Mouse (Mus musculus): ENCODE results near the gene Cmss1. TPM values are rescaled to one million over a fixed set of nuclear protein-coding genes. Genes with fewer than 3 reads are reported as not detected.
A peak's percentile ranks its signal among the peaks of the same experiment; 100 is the strongest.

The Cmss1 gene
- polyA plus RNA-seq (2015; fragmentation: Nextera tagmentation; extraction: Ambion mirVana), result 43.2 and 48.3 TPM in 2 replicates

DNA sequence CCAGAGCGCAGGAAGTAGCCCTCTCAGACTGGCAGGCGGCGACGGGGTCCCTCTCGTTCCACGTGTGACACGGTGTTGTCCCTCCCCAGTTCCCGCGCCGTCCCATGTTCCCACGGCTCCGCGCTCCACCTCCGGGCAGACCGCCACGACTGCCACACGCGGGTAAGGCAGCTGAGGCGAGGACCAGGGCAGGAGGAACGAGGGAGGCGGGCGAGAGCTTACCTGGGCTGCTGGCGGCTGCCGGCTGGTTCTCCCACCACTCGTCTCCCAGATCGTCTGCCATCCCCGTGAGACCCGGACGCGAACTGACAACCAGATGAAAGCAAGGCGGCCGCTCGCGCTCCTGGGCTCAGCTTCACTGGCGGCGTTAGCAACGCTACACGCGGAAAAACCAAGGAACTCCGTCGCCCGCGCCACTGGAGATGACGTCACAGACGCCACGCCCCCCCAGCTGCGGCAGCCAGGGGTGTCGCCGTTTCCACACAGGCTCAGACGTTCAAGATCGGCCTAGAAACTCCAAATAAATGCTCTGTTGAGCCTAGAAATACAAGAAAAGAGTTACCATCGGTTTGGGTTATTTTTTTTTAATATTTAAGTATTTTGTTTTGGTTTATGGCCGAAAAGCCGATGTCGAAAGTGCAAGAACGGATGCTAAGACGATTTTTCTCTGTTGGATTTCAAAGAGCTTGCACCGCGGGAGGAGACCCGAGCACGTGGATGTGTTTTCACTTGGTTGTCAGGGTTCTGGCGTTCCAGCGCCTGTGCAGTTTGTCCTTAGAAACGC, at the start of gene Cmss1:
Gene Cmss1 (minus strand): TSS at position 421 of the 784 bp plus-strand sequence.
- H3K27ac ChIP-seq (replicated peaks), result peak within 1 kb of the TSS; percentile 82
- peak within 1 kb of the TSS; percentile 70 for H3K4me2 ChIP-seq (replicated peaks)
- H3K9ac ChIP-seq, result peak within 1 kb of the TSS; percentile 36
- no peaks in the 10 kb centered on the region for H3K9me3 ChIP-seq (replicated peaks)
- peak within 1 kb of the TSS; percentile 72 for H3K4me3 ChIP-seq (replicated peaks)
- WGBS, result under 1% methylated on average over 64 of the region's 64 CpGs
- peak; percentile 75; the same call in 1 of the 2 replicates for ATAC-seq (ENCODE audit: insufficient number of reproducible peaks, low FRiP score, low TSS enrichment, low read depth)
- peaks cover 13% of the 10 kb centered on the region for H3K4me1 ChIP-seq
- no peaks in the 10 kb centered on the region for H3K27me3 ChIP-seq
- H3K36me3 ChIP-seq, result no peaks in the 10 kb centered on the region

DNA sequence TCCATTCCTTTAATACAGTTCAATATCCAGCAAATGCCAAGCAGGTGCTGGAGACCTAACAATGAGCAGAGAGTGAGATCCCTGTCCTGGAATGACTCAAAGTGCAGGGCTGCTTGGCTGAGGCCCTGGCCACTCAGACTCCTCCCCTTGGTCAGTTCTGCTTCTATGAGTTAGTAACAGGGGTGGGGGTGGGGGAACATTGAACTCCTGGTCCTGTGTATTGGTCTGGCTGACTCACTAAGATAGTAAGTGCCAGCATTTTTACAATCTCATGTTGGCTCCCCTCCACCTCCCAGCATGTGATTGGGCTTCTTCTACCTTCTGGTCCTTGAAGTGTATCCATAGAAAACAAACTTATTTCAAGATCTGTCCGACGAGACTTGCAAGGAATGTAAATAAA, 43.2 kb upstream of the Cmss1 start:
- no peak overlapping the region for H3K27ac ChIP-seq (replicated peaks)
- H3K9me3 ChIP-seq (replicated peaks), result no peaks in the 10 kb centered on the region
- no peak overlapping the region for H3K9ac ChIP-seq
- ATAC-seq (ENCODE audit: insufficient number of reproducible peaks, low FRiP score, low TSS enrichment, low read depth), result no peak
- H3K4me2 ChIP-seq (replicated peaks), result no peak overlapping the region
- no peaks in the 10 kb centered on the region for H3K27me3 ChIP-seq
- no peak overlapping the region for H3K4me3 ChIP-seq (replicated peaks)
- 72% methylated on average over 2 of the region's 2 CpGs for WGBS
- H3K4me1 ChIP-seq, result no peaks in the 10 kb centered on the region
- H3K36me3 ChIP-seq, result no peaks in the 10 kb centered on the region

DNA sequence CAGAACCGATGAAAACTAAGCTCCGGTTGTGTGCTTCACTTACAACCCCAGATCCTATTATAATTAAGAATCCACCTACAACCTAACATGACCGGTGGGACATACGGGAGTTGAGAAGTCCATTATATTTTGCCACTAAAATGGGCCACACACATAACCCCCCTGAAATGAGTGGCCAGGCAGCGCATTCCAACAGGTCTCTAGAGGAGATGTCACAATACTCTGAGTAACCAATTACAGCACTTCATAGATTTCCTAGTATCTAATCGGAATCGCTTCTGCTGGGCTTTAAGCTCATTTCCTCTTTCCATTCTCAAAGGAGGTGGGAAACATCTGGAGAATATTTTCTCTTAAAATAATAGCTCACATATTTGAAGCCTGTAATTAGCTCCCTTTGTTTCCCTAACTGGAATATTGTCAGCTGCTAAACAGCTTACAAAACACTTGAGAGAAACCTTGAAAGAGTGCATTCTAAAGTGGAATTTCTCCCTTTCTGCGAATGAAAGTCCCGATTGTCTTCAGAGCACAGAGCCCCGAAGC, 34.8 kb upstream of the Cmss1 start:
- Histone ChIP-seq H3K27me3 (no peaks in the 10 kb centered on the region), H3K9ac (no peak overlapping the region), H3K36me3 (no peaks in the 10 kb centered on the region), H3K4me2 (replicated peaks) (no peak overlapping the region), H3K4me1 (no peaks in the 10 kb centered on the region), H3K27ac (replicated peaks) (no peak overlapping the region), H3K9me3 (replicated peaks) (no peaks in the 10 kb centered on the region), H3K4me3 (replicated peaks) (no peak overlapping the region)
- 48% methylated on average over 10 of the region's 10 CpGs for WGBS
- no peak for ATAC-seq (ENCODE audit: insufficient number of reproducible peaks, low FRiP score, low TSS enrichment, low read depth)

DNA sequence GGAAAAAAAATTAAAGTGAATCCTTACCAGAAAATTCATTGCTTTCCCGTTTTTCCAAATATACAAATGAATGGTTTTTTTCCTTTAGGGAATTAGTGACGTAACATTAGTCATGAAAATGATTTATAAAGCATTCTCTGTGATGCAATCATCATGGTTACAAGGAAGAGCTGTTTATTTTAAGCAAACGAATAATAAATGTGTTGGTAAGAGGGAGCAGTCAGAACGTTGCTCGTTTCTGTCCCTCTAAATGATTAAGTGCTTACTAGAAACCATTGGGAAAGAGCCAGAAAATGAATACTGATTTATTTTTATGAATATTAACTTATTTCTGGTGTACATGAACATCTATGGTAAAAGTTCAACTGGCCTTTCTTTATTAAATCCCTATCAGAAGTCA, 28.1 kb upstream of the Cmss1 start:
- H3K36me3 ChIP-seq, result no peaks in the 10 kb centered on the region
- 51% methylated on average over 5 of the region's 5 CpGs for WGBS
- H3K27me3 ChIP-seq, result no peaks in the 10 kb centered on the region
- H3K4me3 ChIP-seq (replicated peaks), result no peak overlapping the region
- no peak overlapping the region for H3K4me2 ChIP-seq (replicated peaks)
- H3K9ac ChIP-seq, result no peak overlapping the region
- no peaks in the 10 kb centered on the region for H3K9me3 ChIP-seq (replicated peaks)
- ATAC-seq (ENCODE audit: insufficient number of reproducible peaks, low FRiP score, low TSS enrichment, low read depth), result no peak
- H3K27ac ChIP-seq (replicated peaks), result no peak overlapping the region
- no peaks in the 10 kb centered on the region for H3K4me1 ChIP-seq

DNA sequence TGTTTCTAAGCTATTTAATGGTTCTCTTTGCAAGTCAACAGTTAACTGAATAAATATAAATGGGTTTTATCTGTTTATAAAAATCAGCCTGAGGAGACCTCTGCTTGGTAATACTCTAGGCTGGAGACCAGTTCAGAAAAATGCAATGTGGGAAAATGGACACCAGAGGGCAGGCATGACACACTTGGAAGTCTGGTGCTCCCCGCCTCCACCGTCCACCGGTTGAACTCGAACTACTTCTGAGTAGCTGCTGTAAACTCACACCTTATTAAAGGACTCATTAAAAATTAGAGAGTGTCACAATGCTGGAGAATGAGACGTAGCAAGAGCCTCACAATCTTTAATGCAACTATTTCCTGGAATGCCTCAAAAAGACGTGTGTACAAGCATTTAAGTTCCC, 27.5 kb upstream of the Cmss1 start:
- H3K4me2 ChIP-seq (replicated peaks), result no peak overlapping the region

DNA sequence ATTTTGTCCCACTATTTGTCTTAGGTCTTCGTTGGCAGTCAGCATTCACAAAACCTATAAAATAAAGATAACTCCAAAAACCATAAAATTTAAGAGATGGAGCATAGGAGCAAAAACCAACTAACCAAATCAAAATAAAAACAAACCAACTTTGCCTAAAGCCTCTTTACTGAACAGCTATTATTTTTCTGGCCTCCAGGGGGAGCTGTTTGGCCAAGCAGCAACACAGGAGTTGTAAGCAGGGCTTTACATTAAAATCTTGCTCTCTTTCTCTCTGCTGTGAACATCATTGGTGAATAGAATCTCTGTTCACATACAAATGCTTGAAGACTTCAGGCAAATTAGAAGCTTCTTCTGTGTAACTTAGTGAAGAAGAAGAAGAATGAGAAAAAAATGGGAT, 5.1 kb upstream of the Cmss1 start:
- Histone ChIP-seq H3K27ac (replicated peaks) (no peak overlapping the region), H3K4me2 (replicated peaks) (no peak overlapping the region), H3K9me3 (replicated peaks) (no peaks in the 10 kb centered on the region), H3K9ac (no peak overlapping the region), H3K4me1 (peaks cover 6% of the 10 kb centered on the region), H3K27me3 (no peaks in the 10 kb centered on the region), H3K4me3 (replicated peaks) (no peak overlapping the region), H3K36me3 (no peaks in the 10 kb centered on the region)
- no peak for ATAC-seq (ENCODE audit: insufficient number of reproducible peaks, low FRiP score, low TSS enrichment, low read depth)
- WGBS, result 5% methylated on average over 1 of the region's 1 CpGs

More for the DNA sequence above, 27.5 kb upstream of the Cmss1 start:
- no peaks in the 10 kb centered on the region for H3K36me3 ChIP-seq
- ATAC-seq (ENCODE audit: insufficient number of reproducible peaks, low FRiP score, low TSS enrichment, low read depth), result no peak
- no peaks in the 10 kb centered on the region for H3K27me3 ChIP-seq
- H3K9me3 ChIP-seq (replicated peaks), result no peaks in the 10 kb centered on the region
- H3K4me3 ChIP-seq (replicated peaks), result no peak overlapping the region
- 6% methylated on average over 6 of the region's 6 CpGs for WGBS
- no peaks in the 10 kb centered on the region for H3K4me1 ChIP-seq
- H3K9ac ChIP-seq, result no peak overlapping the region
- H3K27ac ChIP-seq (replicated peaks), result no peak overlapping the region

DNA sequence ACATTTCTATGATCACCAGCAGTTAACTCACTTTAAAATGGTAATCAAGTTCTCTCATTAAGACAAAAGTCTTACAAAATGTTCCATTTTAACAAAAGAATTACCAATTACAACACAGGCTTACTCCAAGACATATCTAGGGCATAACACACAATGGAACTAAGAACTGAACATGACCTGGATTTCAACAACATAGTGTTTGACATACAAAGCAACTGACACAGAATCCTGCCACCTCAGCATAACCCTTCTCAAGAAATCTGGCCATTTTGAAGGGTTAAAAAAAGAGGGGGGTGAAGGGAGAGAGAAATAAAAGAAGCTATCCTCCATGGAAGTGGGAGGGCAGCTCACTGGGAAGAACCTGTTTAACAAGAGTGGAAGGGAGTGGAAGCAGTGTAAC, 5.6 kb downstream of the Cmss1 start:
- Histone ChIP-seq H3K4me2 (replicated peaks) (no peak overlapping the region), H3K27ac (replicated peaks) (no peak overlapping the region), H3K4me1 (0 out of 2 replicates have a peak, but pooled peaks cover 8% of the 10 kb centered on the region), H3K36me3 (no peaks in the 10 kb centered on the region), H3K9ac (no peak overlapping the region), H3K4me3 (replicated peaks) (no peak overlapping the region), H3K9me3 (replicated peaks) (no peaks in the 10 kb centered on the region), H3K27me3 (no peaks in the 10 kb centered on the region)
- ATAC-seq (ENCODE audit: insufficient number of reproducible peaks, low FRiP score, low TSS enrichment, low read depth), result no peak

DNA sequence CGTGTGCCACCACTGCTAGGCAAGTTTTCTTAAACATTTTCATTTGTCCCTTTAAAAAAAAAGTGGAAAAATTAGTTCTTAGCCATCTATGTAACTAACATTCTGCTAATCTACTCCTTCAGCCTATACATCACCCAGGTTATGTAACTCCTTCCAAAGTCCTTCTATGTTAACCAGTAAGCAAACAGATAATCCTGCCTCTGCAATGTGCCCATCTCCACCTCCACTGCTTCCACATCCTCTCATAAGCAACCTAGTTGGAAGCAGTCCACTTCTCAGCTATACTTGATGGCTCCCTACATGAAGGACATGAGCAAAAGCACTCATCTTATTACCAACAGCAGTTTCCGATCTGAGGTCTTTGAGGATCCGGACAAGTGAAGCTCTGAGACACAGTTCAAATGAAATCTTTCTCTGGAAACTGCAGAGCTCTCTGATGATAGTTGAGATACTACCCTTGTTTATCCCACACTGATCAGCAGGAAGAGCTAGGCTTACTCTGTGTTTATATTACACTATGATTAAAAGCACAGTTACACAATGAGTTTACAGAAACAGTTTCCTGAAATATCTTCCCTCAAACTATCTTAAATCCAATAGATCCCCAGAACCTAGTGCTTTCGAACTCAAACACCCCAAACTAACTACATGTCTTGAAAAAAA, 9.2 kb downstream of the Cmss1 start:
- ATAC-seq (ENCODE audit: insufficient number of reproducible peaks, low FRiP score, low TSS enrichment, low read depth), result no peak
- Histone ChIP-seq H3K36me3 (no peaks in the 10 kb centered on the region), H3K9me3 (replicated peaks) (no peaks in the 10 kb centered on the region), H3K9ac (no peak overlapping the region), H3K4me2 (replicated peaks) (no peak overlapping the region), H3K27me3 (no peaks in the 10 kb centered on the region), H3K4me1 (no peaks in the 10 kb centered on the region), H3K27ac (replicated peaks) (no peak overlapping the region), H3K4me3 (replicated peaks) (no peak overlapping the region)
- WGBS, result 85% methylated on average over 4 of the region's 4 CpGs

DNA sequence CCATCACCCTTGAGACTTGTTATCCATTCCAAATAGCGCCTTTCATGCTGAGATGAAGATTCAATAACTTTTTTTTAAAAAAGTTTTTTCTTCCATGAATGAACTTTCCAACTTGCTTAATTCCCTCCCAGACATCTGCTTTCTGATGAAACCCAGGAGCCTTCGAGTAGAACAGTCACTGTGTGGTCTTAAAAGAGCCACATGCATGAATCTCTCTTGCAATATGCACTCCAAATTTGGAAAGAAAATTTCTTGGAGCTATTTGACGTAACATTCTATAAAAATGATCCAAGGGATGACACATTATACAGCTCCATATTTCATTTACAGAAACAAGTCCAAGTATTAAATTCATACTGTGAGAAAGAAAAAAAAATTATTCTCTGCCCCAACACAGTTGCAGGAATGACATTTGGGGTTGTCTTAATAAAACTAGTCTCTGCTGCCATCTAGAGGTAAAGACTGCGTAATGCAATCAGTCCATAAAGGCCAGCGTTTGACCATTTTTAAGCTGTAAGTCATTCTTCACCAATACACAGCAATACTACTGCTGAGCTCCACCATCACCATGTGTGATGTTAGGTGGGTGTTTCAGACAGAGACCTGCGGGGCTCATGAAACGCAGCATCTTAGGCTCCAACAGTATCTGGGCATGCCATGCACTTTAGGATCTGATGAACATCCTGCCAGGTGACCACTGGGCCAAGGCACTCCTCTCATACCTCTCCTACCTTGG, 13.1 kb downstream of the Cmss1 start:
- H3K27ac ChIP-seq (replicated peaks), result no peak overlapping the region
- H3K9ac ChIP-seq, result no peak overlapping the region
- H3K36me3 ChIP-seq, result no peaks in the 10 kb centered on the region
- no peak overlapping the region for H3K4me3 ChIP-seq (replicated peaks)
- no peaks in the 10 kb centered on the region for H3K9me3 ChIP-seq (replicated peaks)
- WGBS, result 29% methylated on average over 7 of the region's 7 CpGs
- no peaks in the 10 kb centered on the region for H3K4me1 ChIP-seq
- H3K27me3 ChIP-seq, result no peaks in the 10 kb centered on the region
- no peak overlapping the region for H3K4me2 ChIP-seq (replicated peaks)
- peak; percentile 47; the same call in 1 of the 2 replicates for ATAC-seq (ENCODE audit: insufficient number of reproducible peaks, low FRiP score, low TSS enrichment, low read depth)

DNA sequence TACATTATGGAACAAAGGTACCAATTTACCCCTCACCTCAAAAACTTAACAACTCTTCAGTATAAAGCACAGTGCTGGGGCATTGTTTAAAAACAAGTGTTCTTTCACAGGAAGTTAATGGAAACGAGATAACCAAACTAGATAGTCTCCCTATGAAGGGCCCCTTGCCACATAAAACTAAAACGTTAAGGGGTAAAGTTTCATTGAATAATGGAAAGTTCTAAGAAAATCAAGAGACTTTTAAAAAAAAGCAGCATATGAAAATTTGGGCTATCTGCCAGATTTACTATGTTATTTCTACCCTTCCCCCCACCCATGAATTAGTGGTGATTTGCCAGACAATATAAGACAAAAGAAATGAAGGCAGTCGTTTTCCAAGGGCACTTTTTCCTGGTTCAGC, 21.5 kb downstream of the Cmss1 start:
- Histone ChIP-seq H3K4me2 (replicated peaks) (no peak overlapping the region), H3K27me3 (no peaks in the 10 kb centered on the region), H3K4me3 (replicated peaks) (no peak overlapping the region), H3K4me1 (no peaks in the 10 kb centered on the region), H3K9ac (no peak overlapping the region), H3K36me3 (no peaks in the 10 kb centered on the region; the same call in 1 of the 2 replicates), H3K9me3 (replicated peaks) (no peaks in the 10 kb centered on the region), H3K27ac (replicated peaks) (no peak overlapping the region)
- 38% methylated on average over 3 of the region's 3 CpGs for WGBS
- no peak for ATAC-seq (ENCODE audit: insufficient number of reproducible peaks, low FRiP score, low TSS enrichment, low read depth)

DNA sequence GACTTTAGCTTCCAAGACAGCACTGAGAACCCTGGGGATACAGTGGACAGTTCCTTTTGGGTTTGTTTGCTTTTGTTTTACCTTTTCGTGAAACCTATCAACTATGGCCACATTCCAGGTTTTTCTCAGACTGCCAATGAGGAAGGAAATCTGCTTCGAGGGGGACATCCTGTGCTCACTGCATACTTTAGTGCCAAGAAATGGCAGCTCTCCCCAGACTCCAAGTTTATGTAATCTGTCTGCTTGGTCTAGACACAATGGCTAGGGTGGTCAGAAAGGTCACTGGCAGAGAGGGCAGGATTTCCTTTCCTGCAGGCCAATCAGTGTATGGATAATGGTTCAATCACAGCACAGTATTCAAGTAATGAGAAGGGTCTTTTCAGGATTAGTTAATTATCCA, 24.7 kb downstream of the Cmss1 start:
- WGBS, result 74% methylated on average over 2 of the region's 2 CpGs
- no peak overlapping the region for H3K4me2 ChIP-seq (replicated peaks)
- no peak overlapping the region for H3K9ac ChIP-seq
- no peaks in the 10 kb centered on the region for H3K27me3 ChIP-seq
- H3K9me3 ChIP-seq (replicated peaks), result no peaks in the 10 kb centered on the region
- H3K36me3 ChIP-seq, result no peaks in the 10 kb centered on the region; the same call in 1 of the 2 replicates
- H3K4me1 ChIP-seq, result no peaks in the 10 kb centered on the region
- no peak overlapping the region for H3K27ac ChIP-seq (replicated peaks)
- no peak overlapping the region for H3K4me3 ChIP-seq (replicated peaks)
- no peak for ATAC-seq (ENCODE audit: insufficient number of reproducible peaks, low FRiP score, low TSS enrichment, low read depth)

Measured in embryonic facial prominence, embryonic 15.5 days (tissue).